Mouse (Mus musculus) gastrocnemius, postnatal 36 days (tissue): ENCODE measurements around the gene Tpk1. TPM values are rescaled to one million over a fixed set of nuclear protein-coding genes. Genes with fewer than 3 reads are reported as not detected.

Experiments used
- DNase-seq, 2 experiments: peaks; one replicate each; pipeline ENCODE4 v3.0.0; 2022
- intact Hi-C: fragments of 180-260 bp; cut with DNase I; formaldehyde crosslinking; loops from one replicate; pipeline ENCODE4 v1.15.1; 2025
- total RNA-seq, 2 experiments: library from RNA; stranded (reverse); gene quantifications; 2 replicates each; pipeline ENCODE4 v1.2.3; 2021

The Tpk1 gene
- total RNA-seq, 2 experiments from 2014 or later: 1.8 to 2.0 TPM

DNA sequence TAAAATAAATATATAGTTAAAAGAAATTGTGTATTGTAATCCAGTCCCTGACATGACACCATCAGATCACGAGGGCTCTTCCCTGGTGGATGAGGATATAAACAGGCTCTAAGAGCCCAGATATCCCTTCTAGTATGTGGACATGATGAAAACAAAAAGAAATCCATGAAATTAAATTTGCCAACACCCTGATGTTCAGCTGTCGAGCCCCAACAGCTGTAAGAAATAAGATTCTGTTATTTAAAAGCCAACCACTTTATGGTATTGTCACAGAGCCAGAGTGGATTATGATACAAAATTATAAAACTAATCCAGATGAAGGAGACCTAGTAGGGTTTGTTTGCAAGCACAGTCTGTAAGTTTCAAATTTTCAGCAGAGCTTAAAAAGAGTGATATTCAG, 207.0 kb downstream of the Tpk1 start:
- no peak for DNase-seq
- intact Hi-C loops: no loop called here

DNA sequence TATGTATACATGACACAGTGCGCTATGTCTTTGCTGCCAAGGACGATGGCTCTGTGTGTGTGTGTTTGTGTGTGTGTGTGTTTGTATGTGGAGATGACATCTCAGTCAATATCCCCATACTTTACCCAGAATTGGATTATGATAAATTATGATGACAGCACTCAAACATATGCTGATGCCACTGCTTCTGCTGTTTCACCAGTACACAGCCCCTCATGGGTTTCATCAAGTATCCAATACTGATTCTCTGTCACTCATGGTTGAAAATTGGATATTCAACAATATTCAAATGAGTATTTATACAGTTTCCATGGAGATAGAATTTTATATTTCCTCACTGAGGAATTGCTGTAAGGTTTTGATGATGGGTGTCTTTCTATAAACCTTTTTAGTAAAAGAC, 208.1 kb downstream of the Tpk1 start:
- no peak for DNase-seq
- intact Hi-C loops: no loop called here

DNA sequence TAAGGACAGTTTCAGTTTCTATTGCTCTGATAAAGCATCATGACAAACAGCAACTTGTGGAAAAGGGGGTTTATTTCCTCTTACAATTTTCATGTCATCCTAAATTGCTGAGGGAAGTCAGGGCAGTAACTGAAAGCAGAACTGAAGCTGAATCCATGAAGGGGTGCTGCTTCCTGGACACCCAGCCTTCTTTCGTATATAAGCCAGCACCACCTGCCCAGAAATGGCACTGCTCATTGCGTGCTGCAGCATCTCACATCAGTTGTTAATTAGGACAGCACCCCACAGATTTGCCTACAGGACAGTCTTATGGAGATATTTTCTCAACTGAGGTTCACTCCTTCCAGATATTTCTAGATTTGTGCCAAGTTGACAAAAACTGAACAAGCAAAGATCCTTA, 216.6 kb downstream of the Tpk1 start:
- intact Hi-C loops: no loop called here
- no peak for DNase-seq

DNA sequence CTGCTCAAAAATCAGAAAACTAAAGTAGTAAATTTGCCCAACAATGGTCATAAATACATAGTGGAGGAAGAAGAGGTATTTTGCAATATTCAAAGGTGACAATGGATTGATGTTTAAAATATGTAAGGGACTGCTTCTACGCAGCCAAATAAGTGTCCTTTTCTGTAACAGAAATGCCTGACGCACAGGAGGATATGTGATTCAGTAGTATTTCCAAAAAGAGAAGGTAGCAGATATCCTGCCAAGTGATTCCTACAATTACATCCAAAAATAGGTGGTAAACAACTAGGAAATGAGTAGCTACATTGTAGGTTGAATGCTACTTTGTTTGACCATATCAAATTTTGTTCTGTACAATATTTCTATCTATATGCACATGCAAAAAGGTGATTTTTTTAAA, 220.2 kb downstream of the Tpk1 start:
- DNase-seq: no peak

DNA sequence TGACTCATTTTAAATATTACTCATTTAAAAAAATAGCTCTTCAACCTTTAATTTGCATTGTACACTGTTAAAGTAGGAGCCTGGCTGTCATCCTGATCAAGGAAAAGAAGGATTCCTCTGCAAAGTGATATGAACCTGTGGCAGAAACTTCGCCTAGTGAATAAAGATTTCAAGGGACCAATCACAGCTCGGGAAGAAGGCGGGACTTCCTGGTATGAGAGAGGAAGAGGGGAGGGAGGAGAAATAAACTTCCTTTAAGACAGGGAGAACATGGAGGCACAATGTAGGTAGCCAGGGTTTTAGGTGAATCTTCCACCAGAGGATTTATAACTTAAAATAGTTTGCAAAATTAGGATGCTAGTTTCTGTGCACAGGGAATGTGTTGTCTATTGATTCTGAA, 223.9 kb downstream of the Tpk1 start:
- no peak for DNase-seq
- intact Hi-C loops: no loop called here

More for the DNA sequence above, 220.2 kb downstream of the Tpk1 start:
- intact Hi-C loops: no loop called here

DNA sequence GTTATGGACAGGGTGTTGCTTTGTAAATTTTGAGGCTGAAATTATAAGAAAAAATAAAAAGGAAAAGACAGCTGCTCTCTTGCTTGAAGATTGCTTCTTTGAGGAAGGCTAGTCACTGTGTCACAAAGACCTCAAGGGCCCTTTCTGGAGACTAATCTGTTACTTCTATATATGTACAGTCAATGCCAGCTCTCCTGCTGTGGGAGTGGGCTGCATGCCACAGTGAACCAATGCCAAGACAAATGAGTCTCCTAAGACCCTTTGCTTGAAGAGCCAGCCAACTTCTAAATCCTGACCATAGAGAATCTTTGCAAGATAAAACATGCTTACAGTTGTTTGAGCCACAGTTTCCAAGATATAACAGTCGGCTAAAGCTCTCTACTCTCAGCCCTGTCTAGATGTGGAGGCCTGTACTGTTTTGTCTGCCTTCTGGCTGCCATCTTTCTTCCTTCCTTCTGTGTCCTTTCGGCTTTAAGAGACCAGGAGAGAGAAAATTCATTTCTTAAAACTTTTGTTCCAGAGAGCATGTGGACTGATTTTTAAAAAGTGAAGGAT, 230.0 kb downstream of the Tpk1 start:
- DNase-seq: no peak
- intact Hi-C loops: no loop called here

DNA sequence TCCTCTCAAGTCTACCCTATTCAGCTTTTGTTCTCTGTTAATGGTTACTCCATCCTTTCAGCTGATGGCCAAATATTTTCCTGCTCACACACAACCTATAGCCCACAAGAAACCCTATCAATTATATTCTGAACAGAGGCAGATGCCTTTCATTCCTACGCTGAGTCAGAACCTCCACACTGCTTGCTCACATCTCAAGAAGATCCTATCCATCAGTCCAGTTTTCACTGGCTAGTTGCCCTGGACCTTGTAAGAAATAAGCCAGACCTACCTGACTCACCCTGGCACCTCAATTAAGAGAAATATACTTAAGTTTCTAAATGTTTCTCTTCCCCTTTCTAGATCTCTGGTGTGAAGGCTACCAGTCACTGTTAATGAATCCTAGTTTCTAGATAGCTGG, 231.7 kb downstream of the Tpk1 start:
- no peak for DNase-seq
- intact Hi-C loops: no loop called here

DNA sequence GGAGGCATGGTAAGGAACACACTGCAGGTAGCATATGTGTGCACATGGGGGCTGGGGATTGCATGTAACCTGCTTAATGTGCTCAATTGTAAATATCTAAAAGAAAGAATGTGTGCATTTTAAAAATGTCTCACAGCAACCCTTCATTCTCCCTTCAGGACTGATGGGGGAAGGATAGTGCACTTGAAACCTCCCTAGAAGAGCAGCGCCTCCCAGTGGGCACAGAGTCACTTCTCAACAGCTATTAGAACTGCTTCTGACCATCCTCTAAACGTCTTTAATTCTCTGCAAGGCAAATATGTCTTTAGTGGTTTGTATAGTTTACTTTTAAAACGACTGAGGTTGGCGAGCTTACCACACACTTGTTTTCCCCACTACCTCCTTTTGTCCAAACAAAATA, 241.1 kb downstream of the Tpk1 start:
- intact Hi-C loops: no loop called here

DNA sequence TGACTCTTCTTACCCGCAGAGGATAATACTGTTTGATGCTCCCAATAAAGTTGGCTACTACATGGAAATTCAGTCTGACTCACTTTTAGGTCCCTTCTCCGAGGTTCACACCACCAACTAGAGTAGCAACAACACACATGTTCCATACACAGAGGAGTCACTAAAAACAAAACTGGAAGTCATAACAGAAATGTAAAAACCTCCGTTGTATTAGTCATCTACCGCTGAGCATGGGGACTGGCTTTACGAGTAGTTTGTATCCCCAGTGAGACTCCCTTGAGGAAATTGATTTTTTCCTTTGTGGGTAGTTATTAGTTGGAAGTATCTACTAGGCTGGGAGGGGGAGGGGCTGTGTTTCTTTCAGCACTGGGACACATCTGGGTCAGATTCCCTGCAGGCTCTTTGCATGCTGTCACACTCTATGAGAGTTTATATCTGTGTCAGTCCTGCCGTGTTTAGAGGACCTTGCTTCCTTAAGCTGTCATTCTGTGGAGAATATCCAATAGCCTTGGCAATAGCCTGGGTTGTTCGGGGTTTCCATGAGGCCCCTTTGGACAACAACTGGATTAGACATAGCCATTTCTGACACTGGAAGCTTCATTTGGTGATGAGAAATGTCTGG, 245.6 kb downstream of the Tpk1 start:
- intact Hi-C loops: no loop called here
- no peak for DNase-seq

More for the DNA sequence above, 241.1 kb downstream of the Tpk1 start:
- DNase-seq: no peak

DNA sequence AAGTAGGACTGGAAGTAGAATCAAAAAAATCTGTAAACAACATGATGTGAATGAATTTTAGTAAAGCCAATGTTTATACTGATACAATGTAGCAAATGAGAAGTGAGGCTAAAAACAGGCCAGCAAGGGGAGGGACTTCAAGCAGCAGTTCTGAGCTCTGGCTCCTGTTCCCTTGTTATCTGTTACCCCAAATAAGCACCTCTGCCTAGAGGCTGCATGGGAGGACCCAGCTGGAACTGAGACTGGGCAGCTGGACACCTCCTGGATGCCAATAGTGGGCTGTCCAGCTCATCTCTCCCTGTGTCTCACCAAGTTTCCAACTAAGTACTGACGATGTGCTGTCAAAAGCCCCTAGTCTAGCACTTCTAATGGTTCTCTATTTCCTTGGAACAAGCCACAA, 257.1 kb downstream of the Tpk1 start:
- intact Hi-C loops: no loop called here
- no peak for DNase-seq

DNA sequence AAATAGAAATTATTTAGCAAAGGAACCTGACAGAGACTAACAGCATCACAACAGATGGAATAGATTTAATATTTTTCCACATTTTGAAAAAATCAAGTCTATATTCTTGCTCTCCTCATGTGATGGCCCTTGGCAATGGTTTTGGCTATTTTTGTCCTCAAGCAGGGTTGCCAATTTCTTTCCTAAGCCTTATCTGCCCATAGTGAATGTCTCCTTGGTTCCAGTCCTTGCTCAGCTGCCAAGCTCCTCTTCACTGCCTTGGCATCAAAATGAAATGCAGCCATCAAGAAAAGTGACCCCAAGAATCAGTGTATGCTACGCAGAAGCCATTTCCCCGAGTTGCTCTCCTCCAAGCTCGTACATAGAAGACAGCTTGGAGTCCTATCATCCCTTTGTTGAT, 263.0 kb downstream of the Tpk1 start:
- intact Hi-C loops: no loop called here
- DNase-seq: no peak

DNA sequence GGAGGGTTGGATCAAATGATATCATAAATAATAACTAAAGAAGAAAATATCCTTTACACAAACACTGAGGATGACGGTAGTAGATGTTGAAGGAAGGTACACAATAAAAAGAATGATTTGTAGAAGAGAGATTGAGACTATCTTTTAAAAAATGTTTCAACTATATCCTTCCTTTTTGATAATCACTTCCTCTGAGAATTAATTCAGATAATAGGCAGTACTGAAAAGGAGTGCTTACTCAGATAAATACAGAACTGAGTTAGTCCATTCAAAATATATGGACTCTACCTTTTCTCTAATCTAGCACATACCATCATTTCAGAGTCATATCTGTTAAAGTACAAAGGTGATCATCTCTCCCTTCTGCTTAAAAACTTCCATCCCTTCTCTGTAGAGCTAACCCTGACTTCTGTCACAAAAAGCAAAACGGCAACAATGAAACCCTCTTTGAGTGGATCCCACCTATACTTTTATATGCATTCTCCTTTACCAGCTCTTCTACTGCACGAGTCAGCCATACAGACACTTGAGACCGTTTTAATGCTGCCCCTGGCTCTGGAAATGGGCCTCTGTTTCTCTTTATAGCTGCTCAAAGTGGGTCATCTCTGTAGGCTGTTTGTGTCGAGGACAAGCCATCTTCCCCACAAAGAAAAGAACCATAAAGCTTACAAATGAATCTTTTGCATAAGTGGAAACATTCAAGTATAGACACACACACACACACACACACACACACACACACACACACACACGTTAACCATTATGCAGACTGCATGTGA, 263.7 kb downstream of the Tpk1 start:
- intact Hi-C loops: no loop called here
- no peak for DNase-seq

DNA sequence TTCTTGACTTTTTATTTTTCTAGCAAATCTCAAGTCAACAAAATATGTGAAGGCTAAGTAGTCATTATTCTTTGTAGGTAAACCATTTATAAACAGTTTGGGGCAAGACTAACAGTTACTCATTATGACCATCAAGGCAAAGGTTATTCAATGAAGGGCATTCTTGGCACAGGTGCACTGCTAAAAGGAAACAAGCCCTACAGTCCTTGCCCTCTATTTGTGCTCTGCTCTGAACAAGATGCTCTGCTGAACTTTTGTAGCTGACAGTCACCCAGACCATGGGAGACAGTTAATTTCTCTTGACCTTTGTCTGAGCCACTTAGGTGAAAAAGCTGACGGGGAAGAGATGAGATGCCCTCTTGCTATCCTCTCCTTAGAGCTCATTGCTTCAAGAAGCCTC, 269.7 kb downstream of the Tpk1 start:
- intact Hi-C loops: no loop called here
- DNase-seq: no peak

DNA sequence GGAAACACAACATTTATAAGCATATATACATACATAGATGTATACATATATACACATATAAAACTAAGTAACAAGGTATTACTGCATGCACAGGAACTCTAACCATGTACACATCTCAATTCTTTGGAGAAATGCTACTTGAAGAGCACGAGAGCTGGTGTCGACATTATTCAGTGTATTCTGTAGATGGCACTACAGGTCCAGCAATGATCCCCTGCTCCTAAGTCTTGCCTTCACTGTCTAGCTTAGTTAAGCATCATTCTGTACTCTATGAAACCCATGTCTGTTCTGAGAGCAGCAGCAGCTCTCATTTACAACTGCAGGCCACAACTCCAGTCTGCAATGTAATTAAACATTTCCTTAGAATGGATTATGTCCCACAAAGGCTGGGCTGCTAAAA, 270.5 kb downstream of the Tpk1 start:
- DNase-seq: no peak
- intact Hi-C loops: no loop called here

DNA sequence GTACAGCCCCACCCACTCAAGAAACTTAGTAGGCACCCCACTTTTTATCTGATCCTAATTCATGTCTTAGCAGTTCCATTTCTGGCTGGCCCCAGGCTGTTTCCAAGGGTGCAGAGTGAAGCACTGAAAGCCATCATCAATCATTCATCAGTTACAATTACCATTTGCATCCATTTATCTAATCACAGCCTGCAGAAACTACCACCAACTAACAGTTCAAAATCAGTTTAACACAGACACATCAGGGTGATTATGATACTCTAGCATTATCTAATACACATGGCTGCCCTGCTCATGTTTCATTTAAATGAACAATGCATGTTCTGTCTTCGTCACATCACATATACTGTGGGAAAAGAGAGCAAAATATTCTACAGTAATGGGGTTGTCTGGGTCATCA, 274.7 kb downstream of the Tpk1 start:
- intact Hi-C loops: no loop called here
- no peak for DNase-seq

DNA sequence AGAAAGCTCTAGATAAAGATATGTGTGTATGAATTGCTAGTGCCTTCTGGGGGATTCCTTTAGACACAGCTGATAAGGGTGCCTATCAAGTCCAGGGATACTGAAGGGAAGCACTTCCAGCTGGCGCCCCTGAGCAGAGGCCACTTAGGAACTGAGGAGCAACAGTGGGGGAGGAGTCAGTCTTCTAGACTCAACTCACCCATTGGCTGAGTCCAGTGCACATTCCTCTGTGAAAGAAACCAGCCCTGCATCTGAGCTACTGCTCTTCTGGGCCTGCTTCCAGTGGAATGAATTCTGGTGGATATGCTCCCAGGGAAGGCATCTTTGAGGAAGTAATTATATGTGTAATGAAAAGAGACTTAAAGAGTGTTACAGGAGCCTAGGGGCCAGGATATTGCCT, 278.8 kb downstream of the Tpk1 start:
- no peak for DNase-seq
- intact Hi-C loops: no loop called here

DNA sequence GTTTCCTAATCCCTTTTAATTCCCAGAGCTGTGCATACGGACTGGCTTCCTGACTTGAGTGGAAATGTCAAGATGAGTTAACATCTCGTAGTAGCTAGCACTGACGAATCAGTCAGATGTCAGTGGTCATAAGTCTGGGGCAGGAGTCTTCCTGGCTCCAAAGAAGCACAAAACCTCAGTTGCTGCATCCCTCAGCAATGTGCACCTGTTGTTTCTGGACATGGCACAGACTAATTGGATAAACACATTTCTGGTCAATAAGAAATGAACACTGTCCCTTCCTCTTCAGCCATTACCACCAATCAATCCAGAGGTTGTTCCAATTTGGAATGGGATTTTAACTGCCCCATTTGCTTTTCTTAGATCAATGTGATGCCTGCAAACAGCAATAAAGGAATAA, 281.2 kb downstream of the Tpk1 start:
- DNase-seq: no peak
- intact Hi-C loops: no loop called here

DNA sequence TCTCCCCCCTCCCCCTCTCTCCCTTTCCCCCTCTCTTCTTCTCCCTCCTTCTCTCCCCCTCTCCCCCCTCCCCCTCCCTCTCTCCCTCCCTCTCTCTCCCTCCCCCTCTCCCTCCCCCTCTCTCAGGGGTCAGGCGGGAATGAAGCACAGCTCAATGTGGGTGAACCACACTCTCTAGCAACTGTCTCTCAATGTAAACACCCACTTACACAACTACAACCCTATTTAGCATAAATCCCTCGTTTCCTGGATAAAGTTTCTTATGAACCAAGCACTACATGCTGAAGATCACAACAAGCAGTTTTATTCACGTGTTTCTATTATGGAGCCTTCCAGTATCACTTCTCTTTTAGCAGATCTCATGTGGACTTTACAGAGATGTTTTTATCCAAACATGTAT, 281.8 kb downstream of the Tpk1 start:
- intact Hi-C loops: no loop called here

DNA sequence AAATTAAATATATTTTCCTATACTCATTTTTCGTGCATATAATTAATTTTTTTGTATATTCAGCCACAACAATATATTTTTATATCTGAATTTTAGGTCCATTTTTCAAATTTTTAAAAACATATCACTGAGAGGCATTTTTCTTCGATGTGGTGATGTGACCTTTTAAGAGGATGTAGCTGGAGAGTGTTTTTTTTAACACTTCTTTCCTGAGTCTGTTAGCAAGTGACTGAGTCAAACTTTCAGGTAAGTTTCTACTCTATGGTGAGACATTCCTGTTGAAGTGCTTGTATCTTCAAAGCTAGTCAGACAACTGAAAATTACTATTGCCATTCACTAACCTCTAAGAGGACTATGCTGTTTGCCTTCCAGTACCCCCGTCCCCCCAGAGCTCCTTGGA, 283.3 kb downstream of the Tpk1 start:
- intact Hi-C loops: no loop called here
- no peak for DNase-seq

More for the DNA sequence above, 281.8 kb downstream of the Tpk1 start:
- no peak for DNase-seq

DNA sequence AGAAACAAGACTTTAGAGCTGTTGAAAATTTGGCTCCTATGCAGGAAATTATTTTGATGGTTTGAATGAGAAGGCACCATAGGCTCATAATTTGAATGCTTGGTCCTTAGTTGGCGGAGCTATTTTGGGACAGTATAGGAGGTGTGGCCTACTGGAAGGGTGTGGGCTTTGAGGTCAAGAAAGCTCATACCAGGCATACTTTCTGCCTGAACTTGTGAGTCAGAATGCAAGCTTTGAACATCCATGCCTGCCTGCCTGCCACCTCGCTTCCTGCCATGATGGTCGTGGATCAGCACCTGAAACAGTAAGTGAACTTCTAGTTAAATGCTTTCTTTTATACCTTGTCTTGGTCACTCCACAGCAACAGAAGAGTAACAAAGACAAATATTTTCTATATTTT, 283.8 kb downstream of the Tpk1 start:
- no peak for DNase-seq

DNA sequence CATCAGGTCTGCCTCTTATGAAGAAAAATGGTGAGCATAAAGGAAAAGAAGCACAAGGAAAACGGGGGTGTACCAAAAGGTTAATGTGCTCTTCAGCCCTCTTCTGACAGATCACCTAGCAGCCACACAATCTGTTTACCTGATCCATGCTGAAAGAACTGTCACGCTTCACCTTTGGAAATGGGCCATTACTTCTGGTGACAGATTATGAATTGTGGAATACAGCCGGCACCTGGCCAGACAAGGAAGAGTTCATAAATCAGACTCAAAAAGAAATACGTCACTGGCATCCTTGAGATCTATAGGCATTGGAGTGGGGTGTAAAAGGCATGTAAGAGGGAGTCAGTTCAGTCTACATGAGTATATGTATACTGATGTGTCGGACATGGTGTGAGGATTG, 292.9 kb downstream of the Tpk1 start:
- no peak for DNase-seq
- intact Hi-C loops: no loop called here

More for the DNA sequence above, 283.8 kb downstream of the Tpk1 start:
- intact Hi-C loops: no loop called here

DNA sequence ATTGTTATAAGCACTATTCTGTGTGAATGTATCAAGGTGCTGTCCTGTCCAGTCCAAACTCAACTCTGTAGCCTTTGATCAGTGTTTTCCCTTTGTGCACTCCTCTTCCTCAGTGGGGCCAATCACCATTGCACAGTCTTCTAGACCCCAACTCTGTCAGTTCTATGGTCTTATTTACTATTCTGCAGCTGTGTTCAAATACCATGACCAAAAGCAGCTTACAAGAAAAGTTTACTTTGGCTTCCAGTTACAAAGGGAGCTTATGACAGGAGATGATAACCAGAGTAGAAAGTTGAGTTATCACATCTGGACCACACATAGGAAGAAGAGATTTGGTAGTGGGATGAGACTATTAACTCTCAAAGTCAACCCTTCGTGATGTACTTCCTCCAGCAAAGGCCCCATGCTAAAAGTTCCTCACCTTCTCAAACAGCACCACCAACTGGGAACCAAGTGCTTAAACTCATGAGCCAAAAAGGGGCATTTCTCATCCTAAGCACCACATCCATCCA, 298.6 kb downstream of the Tpk1 start:
- intact Hi-C loops: no loop called here
- no peak for DNase-seq
